Mouse (Mus musculus) cortical plate, adult 2 months (tissue): Measurements from ENCODE around the gene Camkmt.

ENCODE experiments used
- CTCF ChIP-seq: fragments of 200-500 bp; IDR thresholded peaks from 2 replicates; pipeline ENCODE4 v1.5.1; 2011; ENCODE audit warnings: mild to moderate bottlenecking, control low read depth, low read length; ENCODE audit not compliant: insufficient read depth; ENCODE audit errors: extremely low read depth
- POLR2A ChIP-seq: fragments of 200-500 bp; IDR thresholded peaks from 2 replicates; pipeline ENCODE4 v1.6.1; 2011; ENCODE audit warnings: mild to moderate bottlenecking, low read length, control low read depth; ENCODE audit not compliant: insufficient read depth; ENCODE audit errors: extremely low read depth

GRCm38 (mm10) chr17:85067331-85067730 is 23.0 kb upstream of the Camkmt start:
- TF ChIP-seq CTCF (no peak), POLR2A (no peak)
